Mouse (Mus musculus) embryonic facial prominence, embryonic 15.5 days (tissue): Measurements from ENCODE around the gene Alkbh3. TPM values are rescaled to one million over a fixed set of nuclear protein-coding genes. Genes with fewer than 3 reads are reported as not detected.

Source experiments
- ATAC-seq: fragments of 200-750 bp; cut with Nextera tagmentation; 2 replicates; pipeline ENCODE4 v1.8.0; 2017; ENCODE audit warnings: low read depth, moderate TSS enrichment; ENCODE audit not compliant: insufficient number of reproducible peaks, low FRiP score, low TSS enrichment
- H3K27ac ChIP-seq: fragments of 300-500 bp; sonication (generic); replicated peaks from 2 replicates; pipeline ENCODE4 v1.5.1; 2015; ENCODE audit warnings: mild to moderate bottlenecking, inconsistent platforms
- H3K27me3 ChIP-seq: fragments of 300-500 bp; sonication (generic); 2 replicates; pipeline ENCODE4 v1.6.1; 2015; ENCODE audit warnings: inconsistent platforms
- H3K36me3 ChIP-seq: fragments of 300-500 bp; sonication (generic); 2 replicates; pipeline ENCODE4 v1.6.1; 2015; ENCODE audit warnings: mild to moderate bottlenecking, inconsistent platforms
- H3K4me1 ChIP-seq: fragments of 300-500 bp; sonication (generic); 2 replicates; pipeline ENCODE4 v1.6.1; 2015; ENCODE audit warnings: inconsistent platforms
- H3K4me2 ChIP-seq: fragments of 300-500 bp; sonication (generic); replicated peaks from 2 replicates; pipeline ENCODE4 v1.6.1; 2015; ENCODE audit warnings: mild to moderate bottlenecking, inconsistent platforms
- H3K4me3 ChIP-seq: fragments of 300-500 bp; sonication (generic); replicated peaks from 2 replicates; pipeline ENCODE4 v1.5.1; 2015; ENCODE audit warnings: mild to moderate bottlenecking, inconsistent platforms
- H3K9ac ChIP-seq: fragments of 300-500 bp; sonication (generic); 2 replicates; pipeline ENCODE4 v1.6.1; 2015; ENCODE audit warnings: inconsistent platforms
- H3K9me3 ChIP-seq: fragments of 300-500 bp; sonication (generic); replicated peaks from 2 replicates; pipeline ENCODE4 v1.6.1; 2016; ENCODE audit warnings: inconsistent platforms
- WGBS: fragments of 180-500 bp; shearing (Covaris S2); methylation state at CpG from one replicate; pipeline ENCODE4 v1.1.7; 2015; 5-methylcytosine and 5-hydroxymethylcytosine counted together
- polyA plus RNA-seq: library from polyadenylated mRNA; unstranded; fragments of >200 nt; fragmentation: Nextera tagmentation; extraction: Ambion mirVana; gene quantifications from 2 replicates; pipeline ENCODE4 v1.2.1, GENCODE M21; 2015

The Alkbh3 gene
- polyA plus RNA-seq, 1 experiment from 2014 or later, result 69.1 TPM

GRCm38 (mm10) chr2:93953726-93954125, 56.9 kb downstream of the Alkbh3 start:
- 82% methylated on average over 9 of the region's 9 CpGs for WGBS
- no peak overlapping the region for H3K9ac ChIP-seq
- ATAC-seq, result no peak
- peaks cover 54% of the 10 kb centered on the region for H3K27me3 ChIP-seq
- H3K9me3 ChIP-seq, result no peaks in the 10 kb centered on the region
- no peak overlapping the region for H3K4me3 ChIP-seq
- no peaks in the 10 kb centered on the region for H3K36me3 ChIP-seq
- H3K4me1 ChIP-seq, result peaks cover 28% of the 10 kb centered on the region
- no peak overlapping the region for H3K4me2 ChIP-seq
- no peak overlapping the region for H3K27ac ChIP-seq

DNA sequence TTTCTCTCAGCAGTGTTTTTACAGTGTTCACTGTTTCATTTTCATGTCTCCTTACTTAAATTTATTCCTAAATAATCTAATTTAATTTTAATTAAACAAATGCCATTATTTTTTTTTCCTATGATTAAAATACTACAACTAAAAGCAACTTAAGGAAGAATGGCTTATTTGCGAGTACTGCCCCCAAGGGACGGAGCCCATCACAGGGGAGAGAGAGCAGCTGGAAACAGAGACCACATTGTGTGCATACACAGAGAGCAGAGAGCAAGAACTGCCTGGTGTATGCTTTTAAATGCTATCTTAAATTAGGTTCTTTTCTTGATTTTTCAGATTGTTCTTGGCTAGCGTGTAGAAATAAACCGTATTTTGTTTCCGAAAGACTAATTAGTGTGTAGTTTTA, 63.6 kb downstream of the Alkbh3 start:
- H3K4me2 ChIP-seq, result no peak overlapping the region
- no peak overlapping the region for H3K9ac ChIP-seq
- no peaks in the 10 kb centered on the region; the same call in 1 of the 2 replicates for H3K9me3 ChIP-seq
- no peaks in the 10 kb centered on the region for H3K36me3 ChIP-seq
- no peaks in the 10 kb centered on the region for H3K27me3 ChIP-seq
- WGBS, result 47% methylated on average over 5 of the region's 5 CpGs
- H3K27ac ChIP-seq, result no peak overlapping the region
- H3K4me3 ChIP-seq, result no peak overlapping the region
- H3K4me1 ChIP-seq, result peaks cover 3% of the 10 kb centered on the region; the same call in 1 of the 2 replicates
- no peak for ATAC-seq

GRCm38 (mm10) chr2:93944855-93945254, 65.8 kb downstream of the Alkbh3 start:
- H3K27me3 ChIP-seq, result no peaks in the 10 kb centered on the region
- peaks cover 7% of the 10 kb centered on the region; the same call in 1 of the 2 replicates for H3K4me1 ChIP-seq
- no peaks in the 10 kb centered on the region for H3K36me3 ChIP-seq
- no peak overlapping the region for H3K27ac ChIP-seq
- no peak overlapping the region for H3K4me2 ChIP-seq
- no peak for ATAC-seq
- no peak overlapping the region for H3K4me3 ChIP-seq
- H3K9ac ChIP-seq, result no peak overlapping the region
- 82% methylated on average over 4 of the region's 4 CpGs for WGBS
- H3K9me3 ChIP-seq, result no peaks in the 10 kb centered on the region; the same call in 1 of the 2 replicates

- no peak overlapping the region for H3K9ac ChIP-seq
- no peaks in the 10 kb centered on the region for H3K27me3 ChIP-seq
- WGBS, result 84% methylated on average over 2 of the region's 2 CpGs
- no peak overlapping the region for H3K27ac ChIP-seq
- no peak overlapping the region for H3K4me3 ChIP-seq
- H3K9me3 ChIP-seq, result no peaks in the 10 kb centered on the region; the same call in 1 of the 2 replicates
- no peaks in the 10 kb centered on the region for H3K36me3 ChIP-seq
- peaks cover 7% of the 10 kb centered on the region; the same call in 1 of the 2 replicates for H3K4me1 ChIP-seq
- no peak overlapping the region for H3K4me2 ChIP-seq
- ATAC-seq, result no peak
Measured at GRCm38 (mm10) chr2:93944099-93944498, 66.5 kb downstream of the Alkbh3 start.

- WGBS, result 67% methylated on average over 11 of the region's 11 CpGs
- no peak overlapping the region for H3K9ac ChIP-seq
- no peak for ATAC-seq
- no peaks in the 10 kb centered on the region; the same call in 1 of the 2 replicates for H3K9me3 ChIP-seq
- no peak overlapping the region for H3K4me2 ChIP-seq
- no peak overlapping the region for H3K27ac ChIP-seq
- peaks cover 7% of the 10 kb centered on the region; the same call in 1 of the 2 replicates for H3K4me1 ChIP-seq
- H3K27me3 ChIP-seq, result no peaks in the 10 kb centered on the region
- H3K36me3 ChIP-seq, result no peaks in the 10 kb centered on the region
- no peak overlapping the region for H3K4me3 ChIP-seq
Measured at GRCm38 (mm10) chr2:93941670-93942069, 68.9 kb downstream of the Alkbh3 start.

DNA sequence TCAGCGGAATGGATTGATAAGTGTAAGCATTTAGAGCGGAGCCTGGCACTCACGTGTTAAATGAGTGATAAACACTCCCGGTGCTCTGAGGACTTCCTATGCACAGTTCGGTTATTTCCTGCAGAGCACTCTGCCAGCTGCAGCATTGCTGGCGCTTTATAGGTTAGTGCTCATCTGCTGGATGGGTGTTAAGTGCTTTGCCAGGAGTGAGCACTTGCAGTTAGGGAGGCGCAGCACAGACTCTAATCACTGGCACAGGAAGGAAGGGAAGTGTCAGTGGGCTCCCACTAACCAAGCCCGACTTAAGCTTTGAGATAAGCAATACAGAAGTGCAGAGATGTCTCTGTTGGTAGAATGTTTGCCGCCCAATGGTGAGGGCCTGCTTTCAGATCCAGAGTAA, 72.1 kb downstream of the Alkbh3 start:
- no peak for ATAC-seq
- Histone ChIP-seq H3K4me2 (no peak overlapping the region), H3K4me1 (peaks cover 4% of the 10 kb centered on the region; the same call in 1 of the 2 replicates), H3K4me3 (no peak overlapping the region), H3K36me3 (no peaks in the 10 kb centered on the region), H3K27me3 (0 out of 2 replicates have a peak, but pooled peaks cover 3% of the 10 kb centered on the region), H3K9me3 (no peaks in the 10 kb centered on the region; the same call in 1 of the 2 replicates), H3K9ac (no peak overlapping the region), H3K27ac (no peak overlapping the region)
- 72% methylated on average over 9 of the region's 9 CpGs for WGBS

Other genes starting within 250 kb of the Alkbh3 start
- 126 and 132 TPM in 2 replicates for gene Ext2, start 188.2 kb downstream of the Alkbh3 start, polyA plus RNA-seq
- gene Accs, start 160.9 kb downstream of the Alkbh3 start, polyA plus RNA-seq, result 7.2 and 8.1 TPM in 2 replicates
- gene Accsl, start 141.7 kb downstream of the Alkbh3 start, polyA plus RNA-seq, result 0.47 TPM in 1 of 2 replicates, not detected in the other
- gene Gm13889, start 53.6 kb downstream of the Alkbh3 start, polyA plus RNA-seq, result 6.0 and 6.2 TPM in 2 replicates
- gene Gm27027, start 14.5 kb downstream of the Alkbh3 start, polyA plus RNA-seq, result not detected in 2 replicates
- gene Hsd17b12, start 147.2 kb upstream of the Alkbh3 start, polyA plus RNA-seq, result 123 TPM in 2 replicates